Mouse (Mus musculus) embryonic stem cell, embryonic (primary cell): ENCODE results near the gene Tspo.

ENCODE experiments used
- CTCF ChIA-PET, 4 experiments: fragments of 300-600 bp in 2 of 4; fragments of 350-600 bp in 2 of 4; sonication (Branson Sonifier 250); formaldehyde crosslinking; loops; one replicate each; lab custom pipeline; 2022; ENCODE audit warnings: inconsistent platforms in 2 of 4; lab: Charles Lee
- POLR2A ChIA-PET, 4 experiments: fragments of 300-600 bp in 2 of 4; fragments of 350-600 bp in 2 of 4; sonication (Branson Sonifier 250); formaldehyde crosslinking; loops; one replicate each; lab custom pipeline; 2022; ENCODE audit warnings: antibody characterized with exemption in 4 of 4, inconsistent platforms in 1 of 4; lab: Charles Lee

Gene Tspo

DNA sequence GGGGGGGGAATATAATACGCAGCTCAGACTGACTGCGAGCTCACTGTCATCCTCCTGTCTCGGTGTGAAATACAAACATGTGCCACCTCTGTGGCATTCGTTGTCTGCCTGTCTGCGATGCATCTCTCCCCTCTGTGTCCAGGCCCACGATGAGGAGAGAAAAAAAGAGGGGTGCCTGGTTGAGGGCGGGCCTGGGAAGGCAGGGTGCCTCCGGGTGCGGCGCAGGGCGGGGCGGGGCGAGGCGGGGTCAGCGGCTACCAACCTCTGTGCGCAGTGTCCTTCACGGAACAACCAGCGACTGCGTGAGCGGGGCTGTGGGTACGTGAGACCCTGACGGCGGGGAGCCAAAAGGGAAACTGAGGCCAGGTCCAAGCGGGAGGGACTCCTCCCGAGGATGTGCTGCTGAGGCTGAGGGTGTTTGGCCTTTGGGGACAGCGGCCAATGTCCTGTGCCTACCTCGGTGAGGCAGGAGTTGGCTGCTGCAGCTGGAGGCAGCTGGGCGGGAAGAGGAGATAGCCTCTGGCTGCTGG, at the start of gene Tspo, which contains the start of gene Mcat:
Tspo (plus strand) TSS at position 266 of the 530 bp plus-strand sequence.
Mcat (minus strand) TSS at position 461 of the 530 bp plus-strand sequence.
- ChIA-PET POLR2A (interaction anchor here (1.1 to 3.4 kb wide), 9 partner anchors 8 to 53 kb away, joined by 3 to 16 read pairs (median 5); no protein-coding TSS in a partner anchor), CTCF (interaction anchor here in 2 of 4 experiments (1.3 to 1.4 kb wide), 4 partner anchors 8 to 197 kb away, joined by 3 to 6 read pairs (median 4); no protein-coding TSS in a partner anchor)

DNA sequence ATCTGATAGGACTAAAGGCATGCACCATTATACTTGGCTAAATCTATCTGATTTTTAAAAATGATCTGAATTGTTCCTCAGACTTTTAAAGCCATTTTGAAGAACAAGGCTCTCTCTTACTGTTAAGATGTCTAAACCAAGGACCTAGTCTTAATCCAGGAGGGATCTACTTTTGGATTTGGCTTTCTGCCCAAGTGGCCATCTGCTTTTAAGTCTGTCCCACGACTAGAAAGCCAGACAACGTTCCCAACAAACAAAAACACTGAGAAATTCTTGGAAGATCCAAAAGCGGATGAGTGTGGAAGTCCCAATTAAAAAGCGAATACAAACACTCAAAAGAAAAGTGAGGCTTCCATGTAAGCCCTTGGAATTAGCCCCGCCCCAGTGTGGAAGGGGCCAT, 48.4 kb upstream of the Tspo start:
- ChIA-PET POLR2A (no interaction called here), CTCF (interaction anchor here in 1 of 4 experiments (0.6 kb wide), 1 partner anchor 190 kb away, joined by 3 read pairs; no protein-coding TSS in a partner anchor)

DNA sequence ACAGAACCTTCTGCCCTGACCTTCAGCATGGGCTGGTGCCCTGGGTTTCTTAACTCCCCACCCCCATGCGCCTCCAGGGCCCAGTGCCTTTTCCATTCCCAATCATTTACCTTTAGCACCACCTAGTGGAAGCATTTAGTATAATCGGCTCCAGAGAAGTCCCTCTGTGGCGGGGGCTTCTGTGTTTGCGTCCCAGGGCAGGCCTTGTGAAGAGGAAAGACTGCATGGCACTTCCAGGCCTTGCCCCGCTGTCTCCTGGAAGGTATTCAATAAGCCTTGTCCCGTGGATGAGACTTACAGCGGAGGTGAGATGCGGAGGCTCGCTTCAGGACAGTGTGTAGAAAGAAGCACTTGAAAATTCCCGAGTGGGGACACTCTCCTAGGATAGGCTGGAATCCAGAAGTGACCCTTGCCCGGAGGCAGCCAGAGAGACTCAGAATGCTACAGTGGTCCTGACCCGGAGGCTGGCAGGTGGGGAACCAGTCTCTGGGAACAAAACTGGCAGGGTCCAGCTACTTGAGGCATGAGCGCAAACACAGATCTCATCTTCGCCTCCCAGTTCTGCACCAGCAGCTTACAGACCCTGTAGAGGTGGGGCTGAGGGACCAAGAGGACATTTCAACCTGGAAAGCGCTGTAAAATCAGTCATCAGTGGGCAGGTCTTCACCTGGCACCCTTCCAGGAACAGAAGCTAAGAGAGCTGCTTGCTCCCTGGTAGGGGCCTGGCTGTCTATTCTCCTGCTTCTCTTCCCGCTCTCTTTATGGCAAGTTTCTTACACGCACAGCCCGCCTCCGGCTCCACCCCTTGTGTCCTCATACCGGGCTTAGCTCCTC, 45.0 kb upstream of the Tspo start:
- ChIA-PET POLR2A (interaction anchor here in 3 of 4 experiments (0.6 to 1.5 kb wide), 4 partner anchors 28 to 369 kb away, joined by 3 to 4 read pairs (median 3); partner anchors contain the start of gene Poldip3 (in 2 of the 3)), CTCF (interaction anchor here (0.6 to 2.1 kb wide), 12 partner anchors 8 to 1011 kb away, joined by 3 to 5 read pairs (median 3); partner anchors contain the start of gene Ttll1 (in 2 of the 4))

DNA sequence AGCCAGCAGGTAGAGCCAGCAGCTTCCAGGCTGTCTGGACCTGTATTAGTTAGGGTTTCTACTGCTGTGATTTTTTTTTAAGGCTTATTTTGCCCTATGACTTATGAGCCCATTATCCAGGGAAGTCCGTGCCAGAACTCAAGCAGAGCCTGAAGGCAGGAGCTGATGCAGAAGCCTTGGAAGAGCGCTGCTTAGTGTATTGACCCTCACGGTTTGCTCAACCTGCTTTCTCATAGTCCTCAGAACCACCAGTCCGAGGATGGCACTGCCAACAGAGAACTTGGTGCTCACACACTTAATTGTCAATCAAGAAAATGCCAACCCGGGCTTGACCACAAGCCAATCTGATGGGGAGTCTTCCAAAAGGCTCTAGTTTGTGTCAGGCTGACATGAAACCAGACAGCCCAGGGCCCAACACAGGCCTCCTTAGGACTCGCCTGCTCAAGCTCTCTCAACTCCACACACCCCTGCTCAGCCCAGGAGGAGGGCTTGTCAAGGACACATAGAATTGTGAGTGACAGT, 42.5 kb upstream of the Tspo start:
- ChIA-PET CTCF (interaction anchor here in 2 of 4 experiments (0.6 to 1.2 kb wide), 2 partner anchors 20 to 39 kb away, joined by 3 read pairs; no protein-coding TSS in a partner anchor), POLR2A (no interaction called here)

DNA sequence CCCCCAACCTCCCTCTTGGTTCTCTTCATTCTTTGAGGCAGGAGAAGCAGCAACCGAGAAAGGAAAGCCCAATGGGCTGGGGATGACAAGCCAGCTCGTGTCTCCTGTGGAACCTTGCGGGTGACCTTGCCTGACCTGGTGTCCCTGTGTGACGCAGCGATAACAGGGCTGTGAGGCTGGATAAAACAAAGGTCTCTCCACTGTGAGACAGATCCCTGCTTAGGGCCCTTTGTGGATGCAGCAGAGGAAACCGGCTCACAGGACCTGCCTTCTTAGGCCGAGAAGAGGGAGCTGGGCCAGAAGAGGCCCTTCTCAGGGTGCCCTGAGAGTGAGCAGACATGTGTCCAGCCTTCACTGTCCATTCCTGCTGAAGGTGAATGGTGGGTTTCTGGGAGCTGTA, 40.2 kb upstream of the Tspo start:
- ChIA-PET CTCF (interaction anchor here in 2 of 4 experiments (0.6 to 0.7 kb wide), 2 partner anchors 23 to 336 kb away, joined by 3 to 4 read pairs; no protein-coding TSS in a partner anchor), POLR2A (interaction anchor here in 3 of 4 experiments (0.7 to 1.5 kb wide), 6 partner anchors 10 to 374 kb away, joined by 3 to 5 read pairs (median 4); partner anchors contain the start of genes Poldip3 (in 2 of the 3) and Ttll1 (in 1 of the 3))

DNA sequence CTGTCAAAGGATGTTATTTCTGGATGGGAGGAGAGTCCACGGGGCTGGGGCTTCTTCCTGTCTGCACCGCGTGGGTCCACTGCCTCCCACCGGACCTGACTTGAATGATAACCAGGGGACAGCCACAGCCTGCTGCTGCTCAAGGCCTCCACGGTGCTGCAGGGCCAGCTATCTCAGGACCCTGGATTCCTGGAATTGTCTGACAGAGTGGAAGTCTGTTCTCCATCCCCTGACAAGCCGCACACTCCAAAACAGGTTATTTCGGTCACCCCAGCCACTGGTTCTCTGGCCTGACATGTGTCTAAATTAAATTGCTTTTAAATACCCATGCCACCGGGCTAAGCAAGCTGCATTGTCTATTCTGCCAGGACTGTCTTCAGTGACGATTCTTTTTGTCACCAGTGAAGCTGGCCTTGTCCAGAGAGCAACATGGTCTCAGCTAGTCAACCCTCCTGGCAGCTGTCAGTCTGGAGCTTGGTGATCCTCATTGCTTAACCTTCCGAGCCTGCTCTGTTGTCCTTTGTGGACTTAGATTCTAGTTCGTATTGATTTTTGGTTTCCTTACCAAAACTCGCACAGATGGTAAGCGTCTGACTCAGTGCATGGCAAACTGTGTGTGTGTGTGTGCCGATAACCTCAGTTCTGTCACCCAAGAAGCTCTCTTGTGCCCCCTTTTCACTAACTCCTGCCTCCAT, 39.6 kb upstream of the Tspo start:
- CTCF ChIA-PET, result interaction anchor here (0.6 to 1.2 kb wide), 7 partner anchors 11 to 337 kb away, joined by 3 to 4 read pairs (median 3); partner anchors contain the start of gene Ttll1 (in 1 of the 4)

DNA sequence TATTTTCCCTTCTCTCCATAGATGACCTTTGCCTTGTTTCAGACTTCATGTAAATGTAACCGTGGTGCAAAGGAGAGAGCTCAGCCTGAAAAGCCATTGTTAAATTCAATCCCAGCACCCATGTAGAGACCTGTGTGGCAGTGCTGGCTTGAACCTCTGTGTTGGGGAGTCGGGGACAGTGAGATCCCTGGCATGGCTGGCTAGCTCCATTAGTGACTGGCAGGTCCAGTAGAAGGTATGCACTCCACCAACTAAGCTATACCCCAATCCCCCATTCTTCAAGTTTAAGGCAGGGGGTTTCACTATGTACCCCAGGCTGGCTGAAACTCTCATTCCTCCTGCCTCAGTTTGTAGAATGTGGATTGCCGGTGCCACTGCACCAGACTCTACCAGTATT, 39.1 kb upstream of the Tspo start:
- ChIA-PET POLR2A (interaction anchor here in 3 of 4 experiments (0.6 to 1.4 kb wide), 7 partner anchors 11 to 375 kb away, joined by 3 to 5 read pairs (median 3); partner anchors contain the start of genes Poldip3 (in 3 of the 3) and Ttll1 (in 1 of the 3)), CTCF (interaction anchor here (0.7 to 1.2 kb wide), 6 partner anchors 11 to 192 kb away, joined by 3 read pairs; partner anchors contain the start of gene Ttll1 (in 1 of the 4))

More for the DNA sequence above, 39.6 kb upstream of the Tspo start:
- POLR2A ChIA-PET, result interaction anchor here in 3 of 4 experiments (0.6 to 1.5 kb wide), 10 partner anchors 11 to 375 kb away, joined by 3 to 5 read pairs (median 3); partner anchors contain the start of genes Poldip3 (in 3 of the 3) and Ttll1 (in 1 of the 3)

DNA sequence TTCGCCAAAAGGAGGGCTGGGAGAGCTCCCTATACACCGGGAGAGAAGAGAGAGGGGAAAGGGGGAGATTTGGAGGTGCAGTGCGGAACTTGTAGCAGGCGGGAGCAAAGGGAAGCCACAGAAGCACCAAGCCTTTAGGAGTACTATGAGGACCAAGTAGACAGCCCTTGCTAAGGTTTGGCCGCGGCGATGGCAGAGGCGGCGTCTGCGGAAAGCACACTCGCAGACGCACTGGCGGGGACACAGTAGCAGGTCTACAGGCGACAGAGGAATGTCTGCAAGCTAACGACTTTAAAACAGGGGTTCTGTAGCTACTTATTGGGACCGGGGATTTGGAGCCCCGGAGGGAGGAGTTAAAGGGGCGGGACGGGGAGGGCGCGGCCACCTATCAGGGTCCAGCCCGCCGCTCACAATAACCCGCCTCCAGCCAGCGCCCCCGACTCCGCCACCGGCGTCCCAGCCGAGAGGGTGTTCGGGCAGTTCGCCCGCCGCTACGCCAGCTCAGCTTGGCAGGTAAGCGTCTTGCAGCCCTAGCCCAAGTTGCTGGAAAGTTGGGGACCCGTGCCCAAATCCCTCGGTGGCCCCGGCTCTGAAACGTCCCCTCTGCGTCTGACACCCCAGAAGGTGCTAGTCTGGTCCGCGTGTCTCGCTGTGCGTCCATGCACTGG, 36.8 kb upstream of the Tspo start, which contains the start of gene Bik:
Bik (plus strand) TSS at position 439 of the 668 bp plus-strand sequence.
- POLR2A ChIA-PET, result interaction anchor here in 2 of 4 experiments (0.6 to 2.3 kb wide), 14 partner anchors 9 to 709 kb away, joined by 3 to 8 read pairs (median 4); partner anchors contain the start of gene Poldip3 (in 1 of the 2)
- CTCF ChIA-PET, result interaction anchor here in 3 of 4 experiments (0.6 to 1.6 kb wide), 6 partner anchors 14 to 46 kb away, joined by 3 to 5 read pairs (median 3); no protein-coding TSS in a partner anchor

DNA sequence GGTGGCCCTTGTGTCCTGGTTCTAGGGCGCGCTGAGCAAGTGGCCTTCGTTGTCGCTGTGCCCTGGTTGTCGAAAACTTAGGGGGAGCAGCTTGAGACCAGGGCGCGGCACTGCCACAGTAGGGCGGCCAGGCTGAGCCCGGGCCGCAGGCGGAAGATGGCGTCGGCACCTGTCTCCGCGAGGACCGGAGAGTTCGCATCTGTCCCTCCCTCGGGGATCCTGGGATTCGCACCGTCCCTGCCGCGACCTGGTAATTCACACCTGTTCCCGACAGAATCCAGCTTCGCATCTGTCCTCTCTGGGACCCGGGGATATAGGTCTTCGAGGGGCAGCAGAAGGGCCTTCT, 36.3 kb upstream of the Tspo start:
- CTCF ChIA-PET, result interaction anchor here in 3 of 4 experiments (0.6 to 1.6 kb wide), 5 partner anchors 27 to 1078 kb away, joined by 3 to 5 read pairs (median 3); no protein-coding TSS in a partner anchor
- POLR2A ChIA-PET, result interaction anchor here in 2 of 4 experiments (0.6 to 4.0 kb wide), 11 partner anchors 8 to 378 kb away, joined by 3 to 10 read pairs (median 5); partner anchors contain the start of gene Poldip3 (in 1 of the 2)

DNA sequence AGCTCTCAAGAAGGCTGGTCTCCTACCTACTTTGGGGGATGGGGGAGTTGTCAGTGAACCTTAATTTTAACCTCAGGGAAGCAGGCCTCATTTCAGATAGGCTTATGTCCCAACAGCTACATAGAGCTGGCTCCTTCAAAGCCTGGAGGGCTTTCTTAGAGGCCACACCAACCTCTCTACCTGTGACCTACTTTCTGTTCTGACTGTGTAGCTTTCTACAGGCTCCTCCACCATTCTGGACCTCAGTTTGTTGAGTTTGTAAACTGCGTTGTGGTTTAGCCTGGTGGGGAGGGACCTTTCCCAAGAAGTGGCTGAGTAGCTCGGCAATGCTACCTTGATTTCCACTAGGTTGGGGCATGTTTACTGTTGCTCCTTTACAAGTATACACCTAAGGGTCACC, 35.6 kb upstream of the Tspo start:
- CTCF ChIA-PET, result interaction anchor here in 3 of 4 experiments (0.6 to 1.6 kb wide), 3 partner anchors 15 to 1078 kb away, joined by 3 to 5 read pairs (median 5); no protein-coding TSS in a partner anchor
- POLR2A ChIA-PET, result interaction anchor here in 3 of 4 experiments (0.6 to 4.0 kb wide), 11 partner anchors 10 to 378 kb away, joined by 3 to 10 read pairs (median 4); partner anchors contain the start of gene Poldip3 (in 2 of the 3)

DNA sequence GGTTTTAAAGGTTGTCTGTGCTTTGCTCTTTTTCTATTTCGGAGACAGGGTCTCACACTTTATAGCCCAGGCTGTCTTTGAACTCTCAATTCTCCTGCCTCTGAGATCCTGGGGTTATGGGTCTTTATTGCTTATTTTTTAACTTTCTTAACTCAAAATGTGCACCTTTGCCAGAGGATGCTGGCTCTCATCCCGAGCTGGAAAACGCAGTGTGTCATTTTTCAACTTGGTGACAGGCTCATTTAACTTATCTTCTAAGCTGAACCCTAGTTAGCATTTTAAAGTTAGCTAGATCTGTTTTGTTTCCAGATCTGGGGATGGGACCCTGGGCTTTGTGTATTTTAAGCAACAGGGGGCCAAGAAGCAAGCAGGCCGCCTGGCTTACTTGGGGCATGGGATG, 34.5 kb upstream of the Tspo start:
- ChIA-PET CTCF (interaction anchor here in 1 of 4 experiments (0.6 kb wide), 1 partner anchor 13 kb away, joined by 7 read pairs; no protein-coding TSS in a partner anchor), POLR2A (interaction anchor here in 2 of 4 experiments (0.6 to 4.0 kb wide), 8 partner anchors 17 to 1328 kb away, joined by 3 to 10 read pairs (median 4); partner anchors contain the start of gene Poldip3 (in 1 of the 2))

DNA sequence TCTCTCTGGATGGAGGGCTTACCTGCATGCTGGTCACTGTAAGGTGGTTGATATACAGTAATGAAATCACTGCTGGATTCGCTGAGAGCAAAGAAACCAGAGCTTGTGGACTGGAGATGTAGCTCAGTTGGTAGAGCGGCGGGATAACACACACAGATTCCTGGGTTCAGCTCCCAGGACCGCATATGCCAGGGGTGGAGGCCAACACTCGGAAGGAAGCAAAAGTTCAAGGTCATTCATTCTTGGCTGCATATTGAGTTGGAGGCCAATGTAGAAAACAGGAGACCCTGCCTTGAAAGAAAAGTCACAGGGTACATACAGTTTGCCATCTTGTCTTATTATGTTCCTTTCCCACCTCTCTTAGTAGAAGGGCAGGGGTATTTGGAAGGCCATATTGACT, 33.6 kb upstream of the Tspo start:
- POLR2A ChIA-PET, result interaction anchor here in 3 of 4 experiments (0.5 to 4.0 kb wide), 12 partner anchors 16 to 380 kb away, joined by 3 to 10 read pairs (median 3); partner anchors contain the start of gene A4galt (in 1 of the 3)
- CTCF ChIA-PET, result interaction anchor here in 3 of 4 experiments (0.5 to 1.2 kb wide), 7 partner anchors 20 to 1330 kb away, joined by 3 to 13 read pairs (median 3); no protein-coding TSS in a partner anchor

DNA sequence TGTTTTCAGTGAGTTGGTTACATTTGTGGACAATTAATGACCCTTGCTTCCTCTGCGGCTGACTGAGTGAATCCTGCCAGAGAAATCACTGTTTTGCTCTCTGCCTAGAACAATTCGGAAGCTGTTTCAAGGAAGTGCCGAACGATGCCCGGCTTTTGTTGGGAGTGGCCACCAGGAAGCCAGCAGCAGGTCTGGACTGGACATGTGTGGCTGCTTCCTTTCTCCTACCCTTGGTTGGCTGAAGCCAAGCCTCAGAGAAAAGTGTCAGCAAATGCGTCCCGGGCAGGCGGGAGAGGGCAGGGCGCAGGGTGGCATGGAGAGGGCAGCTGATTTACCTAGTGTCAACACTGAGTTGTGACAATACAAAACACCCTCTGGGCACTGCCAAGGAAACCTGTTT, 33.2 kb upstream of the Tspo start:
- CTCF ChIA-PET, result interaction anchor here in 3 of 4 experiments (0.5 to 1.2 kb wide), 7 partner anchors 21 to 1331 kb away, joined by 3 to 13 read pairs (median 3); no protein-coding TSS in a partner anchor
- POLR2A ChIA-PET, result interaction anchor here in 3 of 4 experiments (0.6 to 4.0 kb wide), 7 partner anchors 16 to 380 kb away, joined by 3 to 10 read pairs (median 3); partner anchors contain the start of gene A4galt (in 1 of the 3)

DNA sequence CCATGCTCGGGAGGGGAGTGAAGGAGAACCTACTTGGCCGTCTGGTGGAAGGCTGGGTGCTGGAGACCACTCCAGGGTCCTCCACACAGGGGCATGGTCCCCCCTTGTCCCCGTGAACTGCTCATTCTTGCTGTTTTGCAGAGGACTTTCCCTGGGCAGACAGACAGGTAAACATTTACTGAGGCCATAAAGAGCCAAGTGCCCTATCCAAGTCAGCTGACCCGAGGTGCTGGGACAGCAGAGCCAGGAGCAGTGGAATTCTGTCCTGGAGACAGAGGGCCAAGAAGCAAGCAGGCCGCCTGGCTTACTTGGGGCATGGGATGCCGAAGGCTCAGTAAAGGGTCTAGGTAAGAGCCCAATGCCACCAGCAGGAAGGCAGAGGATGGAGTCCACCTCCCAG, 32.7 kb upstream of the Tspo start:
- ChIA-PET POLR2A (interaction anchor here in 2 of 4 experiments (0.6 to 4.0 kb wide), 4 partner anchors 15 to 279 kb away, joined by 3 to 10 read pairs (median 3); partner anchors contain the start of gene A4galt (in 1 of the 2)), CTCF (interaction anchor here in 3 of 4 experiments (0.6 to 1.2 kb wide), 7 partner anchors 11 to 1640 kb away, joined by 3 to 13 read pairs (median 3); no protein-coding TSS in a partner anchor)

DNA sequence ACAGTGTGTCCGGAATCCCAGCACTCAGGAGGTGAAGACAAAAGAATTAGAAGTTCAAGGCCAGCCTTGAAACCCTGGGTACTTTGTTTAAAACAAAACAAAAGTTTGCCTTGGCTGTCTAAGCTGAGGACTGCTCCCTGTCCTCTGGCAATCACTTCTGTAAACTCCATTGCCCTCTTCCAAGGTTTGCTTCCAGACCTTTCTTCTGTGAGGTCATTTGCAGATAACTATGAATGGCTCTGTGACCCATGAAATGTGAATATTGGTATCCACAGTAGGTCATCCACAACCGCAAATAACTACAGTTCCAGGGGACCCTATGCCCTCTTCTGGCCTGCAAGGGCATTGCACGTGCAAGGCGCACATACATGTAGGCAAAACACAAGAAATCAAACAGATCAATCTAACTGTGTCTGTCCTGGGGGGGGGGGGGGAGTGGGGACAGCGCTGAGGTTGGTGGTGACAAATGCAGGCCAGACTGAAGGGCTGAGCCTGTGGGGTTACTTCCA, 31.4 kb upstream of the Tspo start:
- POLR2A ChIA-PET, result no interaction called here

More for the DNA sequence above, 31.4 kb upstream of the Tspo start:
- CTCF ChIA-PET, result interaction anchor here in 2 of 4 experiments (0.6 to 1.2 kb wide), 3 partner anchors 75 to 1468 kb away, joined by 3 read pairs; no protein-coding TSS in a partner anchor
